Mouse (Mus musculus) megakaryocyte, adult 5-6 weeks (primary cell): ENCODE data around the gene Csnka2ip. TPM values are rescaled to one million over a fixed set of nuclear protein-coding genes. Genes with fewer than 3 reads are reported as not detected.

ENCODE experiments used
- ATAC-seq: 2 replicates; pipeline ENCODE4 v1.8.0; 2016; ENCODE audit warnings: mild to moderate bottlenecking, inconsistent platforms; ENCODE audit not compliant: poor library complexity, severe bottlenecking
- total RNA-seq, 2 experiments: library from RNA; stranded (forward) in 1 of 2; stranded (reverse) in 1 of 2; fragments of 153-499, 151-499 nt in 1 of 2; fragments of 221-1000, 200-1000 nt in 1 of 2; gene quantifications; 2 replicates each; pipeline versions ENCODE4 v1.2.3 to v1.2.4; 2015 to 2017

Gene Csnka2ip
- not detected in 2 replicates for total RNA-seq (2015)
- total RNA-seq (2017): not detected in 2 replicates

GRCm38 (mm10) chr16:64602308-64602707 is at the start of gene Csnka2ip:
Gene Csnka2ip (minus strand): TSS chr16:64602408.
- no peak for ATAC-seq

- no peak for ATAC-seq
Observed at GRCm38 (mm10) chr16:64649594-64650290, 47.5 kb upstream of the Csnka2ip start.

DNA sequence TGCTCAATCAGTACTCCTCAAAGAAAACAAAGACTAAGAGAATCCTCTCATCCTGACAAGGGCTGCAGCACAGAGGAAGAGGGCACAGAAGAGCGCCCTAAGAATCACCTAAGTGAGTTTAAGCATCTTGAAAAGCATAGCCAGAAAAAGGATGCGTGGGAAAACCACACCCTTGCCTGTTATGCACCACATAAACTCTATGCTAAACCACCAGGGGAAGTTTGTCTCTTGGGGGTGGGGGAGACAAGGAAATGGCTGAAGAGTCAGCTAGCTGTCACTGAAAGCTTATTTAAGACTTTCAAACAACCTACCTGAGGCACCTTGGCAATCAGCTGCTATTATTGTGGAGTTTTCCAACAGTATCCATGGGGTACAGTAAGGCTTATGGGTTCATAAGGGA is 45.6 kb upstream of the Csnka2ip start:
- ATAC-seq: no peak

DNA sequence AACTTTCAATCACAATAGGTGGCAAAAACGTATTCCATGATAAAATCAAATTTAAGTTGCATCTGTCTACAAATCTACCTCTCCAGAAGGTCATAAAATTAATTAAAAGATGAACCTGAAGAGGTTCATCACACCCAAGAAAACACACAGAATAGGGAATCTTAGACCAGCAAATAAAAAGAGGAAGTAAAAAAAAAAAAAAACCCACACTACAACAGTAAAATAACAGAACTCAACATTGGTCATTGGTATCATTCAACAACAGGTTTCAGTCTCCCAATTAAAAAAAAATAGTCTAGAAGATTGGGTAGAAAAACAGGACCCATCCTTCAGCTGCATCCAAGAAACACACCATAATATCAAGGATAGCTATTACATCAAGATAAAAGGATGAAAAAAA is 32.9 kb upstream of the Csnka2ip start:
- ATAC-seq: no peak

- no peak for ATAC-seq
Observed at GRCm38 (mm10) chr16:64620116-64620515, 17.9 kb upstream of the Csnka2ip start.

DNA sequence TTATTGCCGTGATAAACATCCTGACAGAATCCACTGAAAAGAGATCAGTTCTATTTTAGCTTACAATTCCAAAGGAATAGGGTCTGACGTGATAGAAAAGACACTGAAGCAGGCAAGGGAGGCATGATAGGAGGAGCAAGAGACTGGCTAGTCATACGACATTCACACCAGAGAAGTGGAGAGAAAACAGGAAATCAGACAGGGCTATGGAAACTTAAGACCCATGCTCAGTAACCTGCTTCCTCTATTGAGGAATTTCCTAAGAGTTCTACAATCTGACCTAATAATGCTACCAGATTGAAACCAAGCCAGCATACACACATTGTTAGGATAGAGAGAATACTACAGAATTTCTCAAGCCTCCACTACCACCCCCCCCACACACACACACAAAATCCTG is 12.4 kb upstream of the Csnka2ip start:
- ATAC-seq: peak; percentile 51

DNA sequence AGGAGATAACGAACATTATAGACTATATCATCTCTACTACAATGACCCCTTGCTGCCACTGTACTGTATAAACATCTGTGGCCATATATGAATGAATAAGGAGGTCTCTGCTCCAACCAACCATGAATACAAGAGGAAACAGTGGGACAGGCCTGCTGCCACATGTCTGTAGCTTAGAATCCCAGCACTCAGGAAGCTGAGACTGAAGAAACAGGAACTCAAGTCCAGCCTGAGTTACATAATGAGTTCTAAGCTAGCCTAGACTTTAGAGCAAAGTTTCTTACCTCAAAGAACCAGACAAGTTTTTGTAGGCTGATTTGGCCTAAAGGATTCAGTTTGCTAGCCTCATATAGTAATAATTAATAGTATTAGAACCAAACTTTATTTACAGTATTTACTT is 5.6 kb upstream of the Csnka2ip start:
- ATAC-seq: no peak

DNA sequence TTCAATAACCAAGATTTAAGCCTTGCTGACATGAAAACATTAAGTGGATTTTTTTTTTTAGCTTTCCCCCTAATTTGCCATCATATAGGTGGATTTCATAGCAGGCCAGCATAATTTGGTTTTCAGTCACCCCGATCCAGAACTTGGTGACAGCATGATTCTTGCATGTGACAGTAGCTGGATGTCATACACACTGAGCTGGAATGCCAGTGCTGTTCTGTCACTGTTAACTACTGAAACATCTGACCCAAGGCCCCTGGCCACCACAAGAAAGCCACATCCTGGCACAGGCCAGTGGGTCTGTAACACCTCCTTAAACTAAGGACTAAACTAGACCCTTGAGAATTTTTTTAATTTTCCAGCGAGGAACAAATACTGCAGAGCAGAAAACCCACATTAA is 15.4 kb downstream of the Csnka2ip start:
- ATAC-seq: no peak

DNA sequence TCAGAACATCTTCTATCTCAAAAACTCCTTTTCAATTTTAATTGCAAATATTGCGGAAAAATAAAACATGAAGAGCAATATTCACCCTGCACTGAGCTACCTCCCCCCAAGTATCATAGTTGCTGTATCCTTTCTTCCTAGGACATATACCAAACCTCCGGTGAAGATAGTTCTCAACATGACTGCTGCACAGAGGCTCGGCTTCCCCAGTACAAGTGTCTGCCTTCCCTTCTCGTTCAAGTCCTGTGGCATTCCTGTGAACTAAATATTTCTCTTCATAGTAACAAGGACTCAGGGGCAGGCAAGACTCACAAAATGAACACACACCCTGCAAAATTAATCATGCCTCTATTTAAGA is 16.0 kb downstream of the Csnka2ip start:
- ATAC-seq: no peak

DNA sequence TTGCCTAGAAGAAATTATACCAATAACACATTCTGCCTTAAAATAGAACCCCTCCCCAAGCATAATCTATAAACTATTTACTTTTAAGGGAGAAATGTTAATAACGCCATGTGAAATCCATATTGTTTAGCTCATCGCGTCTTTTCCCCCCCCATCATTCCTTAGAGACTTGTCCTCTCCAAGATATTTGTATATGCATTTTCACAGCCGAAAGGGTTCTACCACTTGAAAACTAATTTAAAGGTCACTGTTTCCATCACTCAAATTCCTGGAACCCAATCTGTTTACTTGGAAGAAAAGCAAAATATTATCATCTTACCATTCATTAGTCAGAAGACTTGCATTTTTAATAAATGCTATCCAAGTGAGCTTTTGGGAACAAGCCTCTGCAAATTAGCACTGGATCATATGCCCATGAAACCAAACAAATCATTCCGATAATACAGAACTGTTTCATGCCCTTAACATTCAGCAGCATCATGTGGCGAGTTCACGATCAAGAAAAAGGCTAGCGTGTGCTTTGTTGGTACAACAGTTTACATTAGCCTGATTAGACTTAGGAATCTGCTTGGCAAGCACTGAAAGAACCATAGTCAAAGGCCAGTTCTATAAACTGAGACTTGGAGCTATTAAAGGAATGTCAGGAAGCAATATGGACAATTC is 16.5 kb downstream of the Csnka2ip start:
- no peak for ATAC-seq

DNA sequence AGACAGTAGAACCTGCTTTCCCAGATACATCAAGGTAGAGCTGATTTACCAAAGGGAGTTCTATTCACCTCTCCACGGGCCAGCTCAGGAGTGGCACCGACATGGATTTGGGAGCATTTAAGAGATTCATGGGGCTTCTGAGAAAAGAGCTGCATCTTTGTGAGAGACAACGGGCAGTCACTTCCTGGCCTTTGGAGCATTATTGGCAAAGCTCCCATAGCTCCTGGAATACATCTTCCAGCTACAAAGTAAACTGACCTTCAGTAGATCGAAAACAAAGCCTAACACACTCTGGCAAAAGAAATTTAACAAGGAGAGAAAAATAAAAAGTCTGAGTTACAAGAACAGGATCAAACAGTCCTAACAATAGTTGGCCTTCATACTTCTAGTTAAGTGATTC is 17.6 kb downstream of the Csnka2ip start:
- no peak for ATAC-seq

DNA sequence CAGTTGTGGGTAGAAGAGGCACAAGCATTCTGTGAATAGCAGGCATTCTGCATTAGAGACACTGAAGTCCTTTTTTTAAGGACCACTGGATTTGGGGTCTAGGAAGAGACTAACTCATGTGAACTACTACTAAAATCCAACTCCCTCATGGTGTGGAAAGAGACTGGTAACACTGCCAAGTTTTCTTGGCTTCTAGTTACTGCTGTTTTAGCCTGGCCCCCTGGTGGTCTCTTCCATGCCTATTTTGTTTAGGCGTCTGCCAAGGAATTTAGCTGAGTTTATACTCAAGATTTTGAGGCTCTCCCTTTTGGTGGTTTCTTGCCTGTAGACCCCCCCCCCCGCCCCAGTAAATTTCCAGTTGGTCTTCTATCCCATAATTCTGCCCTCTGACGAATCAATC is 18.8 kb downstream of the Csnka2ip start:
- no peak for ATAC-seq

- no peak for ATAC-seq
Observed at GRCm38 (mm10) chr16:64569496-64569895, 32.7 kb downstream of the Csnka2ip start.

- ATAC-seq: no peak
Observed at GRCm38 (mm10) chr16:64563081-64563480, 39.1 kb downstream of the Csnka2ip start.

DNA sequence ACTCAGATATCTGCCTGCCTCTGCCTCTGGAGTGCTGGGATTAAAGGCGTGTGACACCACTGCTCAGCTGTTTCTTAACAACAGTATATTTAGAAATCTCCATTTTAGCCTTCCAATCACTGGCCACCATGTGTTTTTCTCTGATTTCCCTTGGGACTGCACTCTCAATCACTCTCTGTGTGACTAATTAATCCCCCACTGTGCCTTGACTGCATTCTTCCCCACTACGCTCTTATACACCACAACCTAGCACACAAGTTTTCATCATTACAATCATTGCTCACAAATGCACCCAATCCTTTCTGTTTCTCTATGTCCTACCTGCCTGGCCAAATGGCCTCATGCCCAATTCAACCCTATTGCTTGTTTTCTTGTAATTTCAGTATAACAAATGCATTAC is 43.7 kb downstream of the Csnka2ip start:
- no peak for ATAC-seq

- no peak for ATAC-seq
Observed at GRCm38 (mm10) chr16:64526883-64527282, 75.3 kb downstream of the Csnka2ip start.

DNA sequence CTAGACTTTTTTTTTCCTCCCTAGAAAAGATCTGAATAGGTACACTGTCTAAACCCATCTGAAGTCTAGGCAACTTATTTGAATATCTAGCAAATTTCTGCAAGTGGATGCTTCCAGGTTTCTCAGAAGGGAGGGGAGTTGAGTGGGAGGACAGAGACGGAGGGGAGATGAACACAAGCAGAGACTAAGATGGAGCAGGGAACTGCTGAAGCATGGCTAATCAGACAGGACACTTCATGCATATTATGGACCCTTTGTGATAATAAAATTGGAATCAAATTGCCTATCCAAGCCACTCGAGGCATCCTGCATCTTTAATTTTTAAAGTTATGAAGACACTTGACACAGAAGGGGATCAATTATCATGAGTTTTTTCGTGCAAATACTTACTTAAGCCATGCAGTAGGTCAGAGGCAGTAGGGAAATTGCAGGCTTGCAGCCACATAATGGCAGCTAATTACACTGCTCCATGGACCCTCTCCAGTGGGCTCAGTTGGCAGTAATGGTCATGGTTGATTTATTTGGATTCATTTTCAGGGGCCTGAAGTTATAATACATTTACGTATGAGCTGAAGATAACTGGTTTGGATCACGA is 78.1 kb downstream of the Csnka2ip start:
- no peak for ATAC-seq

DNA sequence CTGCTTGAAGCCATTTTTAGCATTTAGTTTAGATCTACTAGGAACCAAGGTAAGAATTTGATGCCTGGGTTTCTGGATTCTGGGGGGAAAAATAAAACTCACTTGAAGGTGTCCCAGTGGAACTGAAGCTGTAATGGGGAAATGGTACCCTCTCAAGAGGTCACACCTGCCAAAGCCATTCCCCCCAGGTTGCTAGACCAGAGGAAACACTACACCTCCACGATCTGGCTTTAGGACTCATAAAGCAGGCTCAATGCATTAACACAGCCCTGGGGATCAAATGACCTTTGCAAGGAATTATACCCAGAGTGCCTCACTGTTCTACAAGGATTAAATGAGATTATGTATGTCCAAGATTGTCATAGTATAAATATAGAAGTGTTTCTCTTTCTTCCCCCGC is 88.8 kb downstream of the Csnka2ip start:
- no peak for ATAC-seq
